Mouse (Mus musculus): Measurements from ENCODE around the gene Bmf. TPM values are rescaled to one million over a fixed set of nuclear protein-coding genes. Genes with fewer than 3 reads are reported as not detected.

Bmf gene
- polyA plus RNA-seq, 1 experiment from 2014 or later, result 4.1 TPM

DNA sequence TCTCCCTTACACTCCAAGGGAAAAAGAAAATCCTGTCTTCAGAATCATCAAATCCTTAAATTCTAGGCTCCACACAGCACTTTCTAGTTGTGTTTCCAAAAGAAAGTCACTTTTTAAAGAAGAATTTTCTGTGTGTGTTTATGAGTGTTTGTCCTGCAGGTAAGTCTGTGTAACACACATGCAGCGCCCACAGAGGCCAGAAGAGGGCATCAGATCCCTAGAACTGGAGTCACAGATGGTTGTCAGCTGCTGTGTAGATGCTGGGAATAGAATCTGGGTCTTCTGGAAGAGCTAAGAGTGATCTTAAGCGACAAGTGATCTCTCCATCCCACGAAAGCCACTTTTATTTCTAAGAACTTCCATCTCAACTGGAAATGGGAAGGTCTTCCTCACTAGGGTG is 61.7 kb downstream of the Bmf start:
- peaks cover 10% of the 10 kb centered on the region; the same call in 1 of the 2 replicates for H3K4me1 ChIP-seq
- no peak overlapping the region for H3K9ac ChIP-seq
- no peaks in the 10 kb centered on the region for H3K27me3 ChIP-seq
- peaks cover 4% of the 10 kb centered on the region; the same call in 1 of the 2 replicates for H3K9me3 ChIP-seq
- 68% methylated on average over 3 of the region's 3 CpGs for WGBS
- ATAC-seq (ENCODE audit: insufficient number of reproducible peaks, insufficient read depth, low FRiP score, low TSS enrichment, low read depth), result no peak
- H3K27ac ChIP-seq, result no peak overlapping the region
- no peak overlapping the region for H3K4me3 ChIP-seq
- H3K36me3 ChIP-seq, result no peaks in the 10 kb centered on the region
- no peak overlapping the region for H3K4me2 ChIP-seq

- H3K4me3 ChIP-seq, result no peak overlapping the region
- no peak overlapping the region for H3K9ac ChIP-seq
- H3K36me3 ChIP-seq, result no peaks in the 10 kb centered on the region
- no peak overlapping the region for H3K4me2 ChIP-seq
- H3K27me3 ChIP-seq, result no peaks in the 10 kb centered on the region
- H3K9me3 ChIP-seq, result peaks cover 4% of the 10 kb centered on the region; the same call in 1 of the 2 replicates
- peaks cover 10% of the 10 kb centered on the region; the same call in 1 of the 2 replicates for H3K4me1 ChIP-seq
- no peak for ATAC-seq (ENCODE audit: insufficient number of reproducible peaks, insufficient read depth, low FRiP score, low TSS enrichment, low read depth)
- H3K27ac ChIP-seq, result no peak overlapping the region
- WGBS, result 17% methylated on average over 12 of the region's 12 CpGs
These were observed 62.6 kb downstream of the Bmf start for GRCm38 (mm10) chr2:118486933-118487332.

- Histone ChIP-seq H3K4me1 (peaks cover 5% of the 10 kb centered on the region; the same call in 1 of the 2 replicates), H3K27ac (no peak overlapping the region), H3K9ac (no peak overlapping the region), H3K4me2 (no peak overlapping the region), H3K9me3 (peaks cover 4% of the 10 kb centered on the region; the same call in 1 of the 2 replicates), H3K36me3 (no peaks in the 10 kb centered on the region), H3K27me3 (no peaks in the 10 kb centered on the region), H3K4me3 (no peak overlapping the region)
- no peak for ATAC-seq (ENCODE audit: insufficient number of reproducible peaks, insufficient read depth, low FRiP score, low TSS enrichment, low read depth)
- 83% methylated on average over 3 of the region's 3 CpGs for WGBS
These were observed 64.1 kb downstream of the Bmf start for GRCm38 (mm10) chr2:118485415-118485814.

DNA sequence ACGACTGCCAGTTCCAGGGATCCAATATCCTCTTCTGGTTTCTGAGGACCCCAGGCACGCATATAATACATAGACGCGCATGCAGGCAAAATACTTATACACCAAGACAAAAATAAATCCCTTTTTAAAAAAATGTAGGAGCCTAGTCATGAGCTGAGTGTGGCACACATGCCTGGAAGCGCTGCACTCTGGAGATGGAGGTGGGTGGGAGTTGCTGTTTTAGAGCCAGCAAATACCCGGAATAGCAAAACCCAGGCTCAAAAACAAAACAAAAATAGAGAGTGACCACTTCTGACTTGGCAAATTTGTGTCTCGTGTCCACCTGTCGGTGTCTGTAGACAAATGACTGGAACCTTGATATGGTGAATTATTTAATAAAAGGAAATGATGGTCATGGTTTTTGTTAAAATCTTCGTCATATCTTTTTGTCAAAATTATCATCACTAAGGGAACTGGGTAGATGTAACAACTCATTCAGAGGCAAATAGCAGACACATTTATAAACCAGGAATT is 65.0 kb downstream of the Bmf start:
- H3K27ac ChIP-seq, result no peak overlapping the region
- H3K4me3 ChIP-seq, result no peak overlapping the region
- no peaks in the 10 kb centered on the region for H3K36me3 ChIP-seq
- 82% methylated on average over 9 of the region's 9 CpGs for WGBS
- no peak for ATAC-seq (ENCODE audit: insufficient number of reproducible peaks, insufficient read depth, low FRiP score, low TSS enrichment, low read depth)
- no peaks in the 10 kb centered on the region for H3K27me3 ChIP-seq
- H3K9me3 ChIP-seq, result peaks cover 4% of the 10 kb centered on the region; the same call in 1 of the 2 replicates
- no peak overlapping the region for H3K9ac ChIP-seq
- H3K4me1 ChIP-seq, result no peaks in the 10 kb centered on the region
- H3K4me2 ChIP-seq, result no peak overlapping the region

- Histone ChIP-seq H3K4me2 (no peak overlapping the region), H3K36me3 (no peaks in the 10 kb centered on the region), H3K27me3 (no peaks in the 10 kb centered on the region), H3K9ac (no peak overlapping the region), H3K4me1 (peaks cover 9% of the 10 kb centered on the region), H3K9me3 (peaks cover 4% of the 10 kb centered on the region; the same call in 1 of the 2 replicates), H3K4me3 (no peak overlapping the region), H3K27ac (no peak overlapping the region)
- WGBS, result 85% methylated on average over 5 of the region's 5 CpGs
- ATAC-seq (ENCODE audit: insufficient number of reproducible peaks, insufficient read depth, low FRiP score, low TSS enrichment, low read depth), result no peak
These were observed 66.5 kb downstream of the Bmf start for GRCm38 (mm10) chr2:118483032-118483431.

DNA sequence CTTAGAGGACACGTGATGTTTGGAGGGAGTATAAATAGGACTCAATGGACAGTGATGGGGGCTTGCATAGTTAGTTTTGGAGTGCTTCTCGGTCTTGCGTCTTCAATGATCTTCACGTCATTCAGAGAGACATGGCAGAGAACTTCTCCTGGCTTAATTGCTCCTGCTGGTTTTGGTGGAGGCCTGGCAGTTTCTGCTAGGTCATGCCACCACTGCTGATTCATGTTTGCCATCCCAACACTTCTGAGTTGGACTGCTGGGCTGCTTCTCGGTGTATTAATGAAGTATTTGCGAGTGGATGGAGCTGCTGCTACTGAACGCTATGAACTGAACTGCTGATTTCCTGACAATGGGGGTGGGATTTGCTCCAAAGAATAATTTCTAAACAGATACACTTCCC is 68.6 kb downstream of the Bmf start:
- H3K9me3 ChIP-seq, result no peaks in the 10 kb centered on the region
- H3K4me2 ChIP-seq, result no peak overlapping the region
- peaks cover 13% of the 10 kb centered on the region for H3K36me3 ChIP-seq
- H3K27me3 ChIP-seq, result no peaks in the 10 kb centered on the region
- no peak overlapping the region for H3K9ac ChIP-seq
- H3K4me3 ChIP-seq, result no peak overlapping the region
- no peak overlapping the region for H3K27ac ChIP-seq
- 92% methylated on average over 7 of the region's 7 CpGs for WGBS
- H3K4me1 ChIP-seq, result peaks cover 14% of the 10 kb centered on the region
- no peak for ATAC-seq (ENCODE audit: insufficient number of reproducible peaks, insufficient read depth, low FRiP score, low TSS enrichment, low read depth)

DNA sequence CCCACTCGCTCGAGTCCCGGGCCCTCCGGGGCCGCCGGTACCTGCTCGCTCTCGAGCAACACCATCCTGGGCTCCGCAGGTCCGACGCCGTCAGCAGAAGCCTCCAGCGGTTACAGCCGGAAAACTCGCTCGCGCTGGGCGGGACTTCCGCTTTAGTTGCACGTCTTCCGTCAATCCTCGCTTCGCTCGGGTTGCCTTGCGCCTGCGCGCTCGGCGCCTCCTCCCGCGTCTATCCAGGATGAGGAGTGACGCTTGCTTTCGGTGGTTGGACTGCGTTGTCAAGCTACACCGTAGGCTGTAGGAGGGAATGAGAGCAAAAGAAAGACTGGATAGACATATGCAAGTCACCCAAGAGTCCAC is 70.0 kb downstream of the Bmf start, which contains the start of gene Srp14:
TSS of gene Srp14 (minus strand) at position 162 of the 360 bp plus-strand sequence.
- Histone ChIP-seq H3K27me3 (no peaks in the 10 kb centered on the region), H3K27ac (peak within 1 kb of the TSS; percentile 85), H3K4me2 (peak within 1 kb of the TSS; percentile 81), H3K4me3 (peak within 1 kb of the TSS; percentile 96), H3K36me3 (peaks cover 25% of the 10 kb centered on the region), H3K9ac (peak within 1 kb of the TSS; percentile 91), H3K4me1 (peaks cover 14% of the 10 kb centered on the region), H3K9me3 (no peaks in the 10 kb centered on the region)
- ATAC-seq (ENCODE audit: insufficient number of reproducible peaks, insufficient read depth, low FRiP score, low TSS enrichment, low read depth), result peak; percentile 78
- WGBS, result 0% methylated on average over 35 of the region's 35 CpGs

- Histone ChIP-seq H3K9me3 (no peaks in the 10 kb centered on the region), H3K27me3 (no peaks in the 10 kb centered on the region), H3K36me3 (peaks cover 30% of the 10 kb centered on the region), H3K9ac (peak overlapping the region; percentile 91), H3K4me1 (peaks cover 14% of the 10 kb centered on the region), H3K4me3 (peak overlapping the region; percentile 96), H3K4me2 (peak overlapping the region; percentile 81), H3K27ac (peak overlapping the region; percentile 85)
- 2% methylated on average over 51 of the region's 52 CpGs for WGBS
- peak; percentile 43; the same call in 1 of the 2 replicates for ATAC-seq (ENCODE audit: insufficient number of reproducible peaks, insufficient read depth, low FRiP score, low TSS enrichment, low read depth)
These were observed 70.5 kb downstream of the Bmf start for GRCm38 (mm10) chr2:118478833-118479549.

Other genes starting within 250 kb of the Bmf start
- gene Gpr176, start 176.3 kb downstream of the Bmf start, polyA plus RNA-seq (2015; fragmentation: Nextera tagmentation; extraction: Ambion mirVana), result 0.34 and 0.39 TPM in 2 replicates
- 11.0 and 11.2 TPM in 2 replicates for gene Eif2ak4, start 161.1 kb downstream of the Bmf start, polyA plus RNA-seq (2015; fragmentation: Nextera tagmentation; extraction: Ambion mirVana)
- gene Srp14, start 70.0 kb downstream of the Bmf start, polyA plus RNA-seq (2015; fragmentation: Nextera tagmentation; extraction: Ambion mirVana), result 275 TPM in 2 replicates
- 78.0 and 79.2 TPM in 2 replicates for gene Bub1b, start 48.5 kb upstream of the Bmf start, polyA plus RNA-seq (2015; fragmentation: Nextera tagmentation; extraction: Ambion mirVana)
- gene Pak6, start 113.6 kb upstream of the Bmf start, polyA plus RNA-seq (2015; fragmentation: Nextera tagmentation; extraction: Ambion mirVana), result 2.2 and 2.7 TPM in 2 replicates
- gene Ankrd63, start 154.3 kb upstream of the Bmf start, polyA plus RNA-seq (2015; fragmentation: Nextera tagmentation; extraction: Ambion mirVana), result 0.07 TPM in 1 of 2 replicates, not detected in the other
- gene Plcb2, start 178.8 kb upstream of the Bmf start, polyA plus RNA-seq (2015; fragmentation: Nextera tagmentation; extraction: Ambion mirVana), result 0.47 and 0.55 TPM in 2 replicates
- 12.7 and 13.1 TPM in 2 replicates for gene Inafm2, start 196.1 kb upstream of the Bmf start, polyA plus RNA-seq (2015; fragmentation: Nextera tagmentation; extraction: Ambion mirVana)
- 0.83 and 0.91 TPM in 2 replicates for gene Ccdc9b, start 213.0 kb upstream of the Bmf start, polyA plus RNA-seq (2015; fragmentation: Nextera tagmentation; extraction: Ambion mirVana)
- 2.0 TPM in 1 of 2 replicates, not detected in the other for gene Phgr1, start 223.1 kb upstream of the Bmf start, polyA plus RNA-seq (2015; fragmentation: Nextera tagmentation; extraction: Ambion mirVana)
- gene Disp2, start 230.0 kb upstream of the Bmf start, polyA plus RNA-seq (2015; fragmentation: Nextera tagmentation; extraction: Ambion mirVana), result 0.34 and 0.51 TPM in 2 replicates

Data from embryonic facial prominence, embryonic 13.5 days (tissue).